Mouse (Mus musculus) T-helper 2 cell (primary cell): Measurements from ENCODE around the gene 4930595D18Rik.

Experiments used
- in situ Hi-C: fragments of 300-600 bp; cut with MboI, MseI; formaldehyde crosslinking; loops from one replicate; pipeline ENCODE4 v1.15.1; 2025; ENCODE audit warnings: high pct_unique_total_duplicates

The 4930595D18Rik gene

GRCm38 (mm10) chr12:111184476-111184875, at the start of gene 4930595D18Rik:
Gene 4930595D18Rik, minus strand, starts transcription at chr12:111184491.
- in situ Hi-C loops: no loop called here

GRCm38 (mm10) chr12:111233798-111234197, 49.5 kb upstream of the 4930595D18Rik start:
- in situ Hi-C loops: loop anchor here (10.0 kb wide), 1 partner anchor 309 kb away; no protein-coding TSS in a partner anchor

GRCm38 (mm10) chr12:111230793-111231192, 46.5 kb upstream of the 4930595D18Rik start:
- in situ Hi-C loops: loop anchor here (10.0 kb wide), 1 partner anchor 306 kb away; no protein-coding TSS in a partner anchor

GRCm38 (mm10) chr12:111228488-111228887, 44.2 kb upstream of the 4930595D18Rik start:
- in situ Hi-C loops: no loop called here

- in situ Hi-C loops: no loop called here
Observed at GRCm38 (mm10) chr12:111227410-111227809, 43.1 kb upstream of the 4930595D18Rik start.

- in situ Hi-C loops: no loop called here
Observed at GRCm38 (mm10) chr12:111225197-111225780, 41.0 kb upstream of the 4930595D18Rik start.

- in situ Hi-C loops: no loop called here
Observed at GRCm38 (mm10) chr12:111218867-111219266, 34.6 kb upstream of the 4930595D18Rik start.

- in situ Hi-C loops: no loop called here
Observed at GRCm38 (mm10) chr12:111211729-111212128, 27.4 kb upstream of the 4930595D18Rik start.

GRCm38 (mm10) chr12:111207641-111208040, 23.4 kb upstream of the 4930595D18Rik start:
- in situ Hi-C loops: no loop called here

GRCm38 (mm10) chr12:111203945-111204344, 19.7 kb upstream of the 4930595D18Rik start:
- in situ Hi-C loops: no loop called here

- in situ Hi-C loops: no loop called here
Observed at GRCm38 (mm10) chr12:111203076-111203475, 18.8 kb upstream of the 4930595D18Rik start.

- in situ Hi-C loops: no loop called here
Observed at GRCm38 (mm10) chr12:111196548-111196947, 12.3 kb upstream of the 4930595D18Rik start.

GRCm38 (mm10) chr12:111193331-111193730, 9.0 kb upstream of the 4930595D18Rik start:
- in situ Hi-C loops: no loop called here

- in situ Hi-C loops: no loop called here
Observed at GRCm38 (mm10) chr12:111192777-111193176, 8.5 kb upstream of the 4930595D18Rik start.

GRCm38 (mm10) chr12:111190891-111191290, 6.6 kb upstream of the 4930595D18Rik start:
- in situ Hi-C loops: no loop called here

- in situ Hi-C loops: no loop called here
Observed at GRCm38 (mm10) chr12:111190355-111190754, 6.1 kb upstream of the 4930595D18Rik start.

- in situ Hi-C loops: no loop called here
Observed at GRCm38 (mm10) chr12:111188295-111188694, 4.0 kb upstream of the 4930595D18Rik start.

GRCm38 (mm10) chr12:111186986-111187385, 2.7 kb upstream of the 4930595D18Rik start:
- in situ Hi-C loops: no loop called here

GRCm38 (mm10) chr12:111182378-111182777, 1.9 kb downstream of the 4930595D18Rik start:
- in situ Hi-C loops: no loop called here

- in situ Hi-C loops: no loop called here
Observed at GRCm38 (mm10) chr12:111181848-111182247, 2.4 kb downstream of the 4930595D18Rik start.

GRCm38 (mm10) chr12:111178772-111179171, 5.5 kb downstream of the 4930595D18Rik start:
- in situ Hi-C loops: no loop called here

- in situ Hi-C loops: no loop called here
Observed at GRCm38 (mm10) chr12:111168891-111169290, 15.4 kb downstream of the 4930595D18Rik start.

- in situ Hi-C loops: no loop called here
Observed at GRCm38 (mm10) chr12:111166681-111167289, 17.5 kb downstream of the 4930595D18Rik start.
